Mouse (Mus musculus): ENCODE data around the gene Gprc6a.

- TF ChIP-seq EP300 (IDR thresholded peaks at IDR 0.05) (peak; percentile 51), CTCF (IDR thresholded peaks at IDR 0.05) (peak; percentile 60)
Observed at GRCm38 (mm10) chr10:51595001-51595931, 36.0 kb downstream of the Gprc6a start.

Measured in lung, postnatal 0 days (tissue).